Mouse (Mus musculus): ENCODE data around the gene Mrc2.

Gene Mrc2

GRCm38 (mm10) chr11:105311291-105311975, 19.0 kb downstream of the Mrc2 start:
- DNase-seq (ENCODE audit: low spot score) = peak; percentile 75

GRCm38 (mm10) chr11:105312311-105312942, 20.0 kb downstream of the Mrc2 start:
- DNase-seq (ENCODE audit: low spot score) = peak; percentile 58

- peak; percentile 75 for DNase-seq (ENCODE audit: low spot score)
Measured at GRCm38 (mm10) chr11:105312972-105313632, 20.7 kb downstream of the Mrc2 start.

GRCm38 (mm10) chr11:105313633-105314014, 21.2 kb downstream of the Mrc2 start:
- no peak for DNase-seq (ENCODE audit: low spot score)

- no peak for DNase-seq (ENCODE audit: low spot score)
Measured at GRCm38 (mm10) chr11:105315296-105315695, 22.9 kb downstream of the Mrc2 start.

- DNase-seq (ENCODE audit: low spot score) = no peak
Measured at GRCm38 (mm10) chr11:105316121-105316520, 23.7 kb downstream of the Mrc2 start.

- no peak for DNase-seq (ENCODE audit: low spot score)
Measured at GRCm38 (mm10) chr11:105317769-105318168, 25.3 kb downstream of the Mrc2 start.

GRCm38 (mm10) chr11:105321090-105321489, 28.6 kb downstream of the Mrc2 start:
- DNase-seq (ENCODE audit: low spot score) = no peak

GRCm38 (mm10) chr11:105323530-105323929, 31.1 kb downstream of the Mrc2 start:
- no peak for DNase-seq (ENCODE audit: low spot score)

- DNase-seq (ENCODE audit: low spot score) = no peak
Measured at GRCm38 (mm10) chr11:105327101-105327500, 34.7 kb downstream of the Mrc2 start.

GRCm38 (mm10) chr11:105329962-105330361, 37.5 kb downstream of the Mrc2 start:
- no peak for DNase-seq (ENCODE audit: low spot score)

- no peak for DNase-seq (ENCODE audit: low spot score)
Measured at GRCm38 (mm10) chr11:105331129-105331528, 38.7 kb downstream of the Mrc2 start.

- DNase-seq (ENCODE audit: low spot score) = no peak
Measured at GRCm38 (mm10) chr11:105331732-105332131, 39.3 kb downstream of the Mrc2 start.

GRCm38 (mm10) chr11:105332468-105332867, 40.0 kb downstream of the Mrc2 start:
- DNase-seq (ENCODE audit: low spot score) = peak; percentile 42

GRCm38 (mm10) chr11:105333867-105334670, 41.6 kb downstream of the Mrc2 start:
- DNase-seq (ENCODE audit: low spot score) = no peak

GRCm38 (mm10) chr11:105338596-105339390, 46.4 kb downstream of the Mrc2 start:
- no peak for DNase-seq (ENCODE audit: low spot score)

GRCm38 (mm10) chr11:105345284-105345683, 52.8 kb downstream of the Mrc2 start:
- DNase-seq (ENCODE audit: low spot score) = peak; percentile 34

GRCm38 (mm10) chr11:105347162-105348161, 55.0 kb downstream of the Mrc2 start:
- peak; percentile 83 for DNase-seq (ENCODE audit: low spot score)

GRCm38 (mm10) chr11:105348495-105348982, 56.1 kb downstream of the Mrc2 start:
- DNase-seq (ENCODE audit: low spot score) = no peak

GRCm38 (mm10) chr11:105349780-105350324, 57.4 kb downstream of the Mrc2 start:
- DNase-seq (ENCODE audit: low spot score) = no peak
